Mouse (Mus musculus): ENCODE data around the gene Alg3. TPM values are rescaled to one million over a fixed set of nuclear protein-coding genes. Genes with fewer than 3 reads are reported as not detected.

Alg3 gene
- total RNA-seq, 2 experiments from 2014 or later: 12.4 to 14.0 TPM

GRCm38 (mm10) chr16:20610501-20611356, 806 bp downstream of the Alg3 start:
- peak; percentile 82 to 84 for DNase-seq (ENCODE audit: low spot score in 2 of 2)

GRCm38 (mm10) chr16:20604705-20605104, 6.8 kb downstream of the Alg3 start:
- DNase-seq (ENCODE audit: low spot score in 2 of 2): no peak

- no peak for DNase-seq (ENCODE audit: low spot score in 2 of 2)
Measured at GRCm38 (mm10) chr16:20600511-20600910, 11.0 kb downstream of the Alg3 start.

DNA sequence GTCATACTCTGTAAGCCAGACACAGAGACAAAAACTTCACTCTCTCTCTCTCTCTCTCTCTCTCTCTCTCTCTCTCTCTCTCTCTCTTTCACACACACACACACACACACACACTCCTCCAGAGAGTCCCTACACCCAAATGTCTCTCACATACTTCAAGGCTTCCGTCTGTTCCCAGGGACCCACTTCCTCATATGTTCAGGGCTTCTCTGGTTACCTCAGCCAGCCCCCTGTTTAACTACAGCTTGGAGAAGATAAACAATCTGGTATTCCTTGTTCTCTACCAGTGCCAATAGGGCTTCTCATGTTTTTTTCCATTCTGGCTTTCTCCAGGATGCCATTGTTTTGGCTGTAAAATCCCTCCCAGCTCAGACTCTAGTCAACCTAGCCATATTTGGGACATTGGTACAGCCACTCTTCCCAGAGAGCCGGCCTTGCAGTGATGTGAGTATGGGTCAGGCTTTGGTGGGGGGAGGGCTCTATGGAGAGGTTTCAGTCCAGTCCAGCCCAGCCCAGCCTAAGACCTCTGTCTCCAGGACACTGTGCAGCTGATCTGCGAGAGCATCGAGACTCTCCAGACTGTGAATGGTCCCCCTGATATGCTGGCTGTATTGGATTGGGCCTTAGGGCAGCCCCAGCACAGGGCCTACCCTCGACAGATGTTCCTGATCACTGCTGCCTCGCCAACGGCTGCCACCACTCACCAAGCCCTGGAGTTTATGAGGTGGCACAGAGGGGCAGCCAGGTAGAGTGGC, 14.7 kb downstream of the Alg3 start:
- no peak for DNase-seq (ENCODE audit: low spot score in 2 of 2)

GRCm38 (mm10) chr16:20595737-20596136, 15.8 kb downstream of the Alg3 start:
- no peak for DNase-seq (ENCODE audit: low spot score in 2 of 2)

DNA sequence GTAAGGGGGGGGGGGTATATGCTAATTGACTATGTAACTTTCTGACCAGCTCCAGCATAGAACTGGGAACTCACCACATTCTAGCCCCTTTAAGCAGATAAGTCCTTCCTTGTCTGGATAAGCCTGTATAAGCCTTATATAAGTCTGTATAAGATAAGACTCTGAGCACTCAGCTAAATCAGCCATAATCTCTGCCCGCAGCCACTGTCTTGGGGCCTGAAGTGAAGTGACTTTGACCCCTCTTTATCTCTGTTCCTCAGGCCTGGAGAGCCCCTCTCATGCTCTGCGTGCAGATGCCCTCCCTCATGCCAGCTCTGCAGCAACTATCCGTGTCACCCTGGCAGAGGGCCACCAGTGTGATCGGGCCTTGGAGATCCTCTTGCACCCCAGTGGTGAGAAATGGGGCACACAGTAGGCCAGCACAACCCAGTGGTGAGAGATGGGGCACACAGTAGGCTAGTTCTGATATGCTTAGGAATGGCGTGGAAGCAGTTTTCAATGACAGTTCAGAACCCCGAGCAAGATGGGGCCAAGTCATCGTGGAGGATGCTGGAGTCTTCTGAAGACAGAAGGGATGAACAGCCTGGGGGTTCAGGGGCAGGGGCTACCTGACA, 16.4 kb downstream of the Alg3 start:
- no peak for DNase-seq (ENCODE audit: low spot score in 2 of 2)

GRCm38 (mm10) chr16:20591076-20591705, 20.3 kb downstream of the Alg3 start:
- no peak for DNase-seq (ENCODE audit: low spot score in 2 of 2)

- DNase-seq (ENCODE audit: low spot score in 2 of 2): no peak
Measured at GRCm38 (mm10) chr16:20590680-20591038, 20.9 kb downstream of the Alg3 start.

GRCm38 (mm10) chr16:20589939-20590679, 21.4 kb downstream of the Alg3 start:
- DNase-seq (ENCODE audit: low spot score in 2 of 2): peak in 1 of 2 experiments; percentile 63

- DNase-seq (ENCODE audit: low spot score in 2 of 2): peak; percentile 48
Measured at GRCm38 (mm10) chr16:20589366-20589938, 22.1 kb downstream of the Alg3 start, which contains the start of gene Vwa5b2. Vwa5b2 (plus strand) TSS chr16:20589471.

- no peak for DNase-seq (ENCODE audit: low spot score in 2 of 2)
Measured at GRCm38 (mm10) chr16:20565075-20565474, 46.5 kb downstream of the Alg3 start.

DNA sequence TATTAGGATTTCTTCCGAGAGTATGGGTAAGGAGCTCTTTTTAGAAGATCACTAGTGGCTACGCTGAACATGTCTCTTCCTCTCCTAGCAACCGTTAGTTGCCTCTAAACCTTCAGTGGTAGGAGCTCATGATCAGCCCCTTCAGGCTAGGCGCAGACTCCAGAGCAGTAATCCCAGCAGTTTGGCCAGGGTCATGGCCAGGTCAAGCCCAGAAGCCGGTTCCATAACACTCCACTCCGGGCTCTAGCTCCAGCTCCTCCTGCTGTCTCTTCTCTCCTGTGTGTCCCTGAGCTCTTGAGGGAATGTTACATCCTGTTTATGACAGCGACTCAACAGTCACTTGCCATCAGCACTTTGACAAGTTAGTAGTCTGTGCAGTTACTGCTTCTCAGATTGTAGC, 54.2 kb downstream of the Alg3 start:
- DNase-seq (ENCODE audit: low spot score in 2 of 2): no peak

Small RNAs within 50 kb of the gene (microRNA-seq; reads per million reads assigned to microRNA genes)
- 245 to 331 reads per million in 2 experiments for gene Mir1224

Other genes with a start within 250 kb of the Alg3 start
- gene Abcc5, start 185.3 kb downstream of the Alg3 start, total RNA-seq (2021): 100 to 1,000 TPM; 149 to 202 TPM
- 10 to 100 TPM; 59.6 to 61.7 TPM for gene Eif2b5, start 112.9 kb downstream of the Alg3 start, total RNA-seq (2021)
- 10 to 100 TPM; 83.1 to 87.2 TPM for gene Dvl3, start 94.8 kb downstream of the Alg3 start, total RNA-seq (2021)
- 100 to 1,000 TPM; 893 to 941 TPM for gene Ap2m1, start 76.3 kb downstream of the Alg3 start, total RNA-seq (2021)
- 10 to 100 TPM; 61.3 to 90.1 TPM for gene Abcf3, start 63.2 kb downstream of the Alg3 start, total RNA-seq (2021)
- gene Vwa5b2, start 22.3 kb downstream of the Alg3 start, total RNA-seq (2021): 10 to 100 TPM; 44.4 to 45.6 TPM
- 1 to 10 TPM; 2.9 TPM for gene Eef1akmt4, start 142 bp downstream of the Alg3 start, total RNA-seq (2021)
- under 1 TPM in 1 of 2 experiments, not detected in 1; 0.53 TPM for gene Gm49333, start 125 bp downstream of the Alg3 start, total RNA-seq (2021)
- 100 to 1,000 TPM; 143 to 153 TPM for gene Camk2n2, start 9.6 kb upstream of the Alg3 start, total RNA-seq (2021)
- gene Ece2, start 18.1 kb upstream of the Alg3 start, total RNA-seq (2021): 10 to 100 TPM; 29.5 to 33.8 TPM
- 100 to 1,000 TPM; 248 to 270 TPM for gene Psmd2, start 39.9 kb upstream of the Alg3 start, total RNA-seq (2021)
- 100 to 1,000 TPM; 349 to 379 TPM for gene Eif4g1, start 56.6 kb upstream of the Alg3 start, total RNA-seq (2021)
- 100 to 1,000 TPM; 298 to 325 TPM for gene Fam131a, start 81.5 kb upstream of the Alg3 start, total RNA-seq (2021)
- 10 to 100 TPM; 23.2 to 27.7 TPM for gene Polr2h, start 105.9 kb upstream of the Alg3 start, total RNA-seq (2021)
- gene Clcn2, start 106.0 kb upstream of the Alg3 start, total RNA-seq (2021): 10 to 100 TPM; 41.4 to 50.7 TPM
- 10 to 100 TPM; 25.1 TPM for gene Chrd, start 121.4 kb upstream of the Alg3 start, total RNA-seq (2021)
- 1 to 10 TPM; 3.7 to 4.3 TPM for gene Thpo, start 122.8 kb upstream of the Alg3 start, total RNA-seq (2021)